Mouse (Mus musculus): Measurements from ENCODE around the gene Snrnp48.

- no peak for TF ChIP-seq CTCF (IDR thresholded peaks at IDR 0.05; ENCODE audit: borderline replicate concordance, insufficient read depth, low read length)
- TF ChIP-seq POLR2A (IDR thresholded peaks at IDR 0.05; ENCODE audit: low read depth, low read length) = no peak
These were observed 29.9 kb downstream of the Snrnp48 start for GRCm38 (mm10) chr13:38234651-38235050.

Data from embryonic fibroblast, embryonic 13.5 days (primary cell).